Mouse (Mus musculus): ENCODE measurements around the gene Kmt2d. TPM values are rescaled to one million over a fixed set of nuclear protein-coding genes. Genes with fewer than 3 reads are reported as not detected.

The Kmt2d gene
- polyA plus RNA-seq, 1 experiment from 2014 or later: 13.3 TPM

GRCm38 (mm10) chr15:98790761-98791160 is 80.2 kb downstream of the Kmt2d start:
- under 1% methylated on average over 23 of the region's 23 CpGs for WGBS
- Histone ChIP-seq H3K4me3 (ENCODE audit: low read depth, low read length) (peak overlapping the region; percentile 24), H3K36me3 (ENCODE audit: control insufficient read depth, insufficient read depth, low read length) (no peaks in the 10 kb centered on the region), H3K9ac (ENCODE audit: low read length) (peak overlapping the region; percentile 45), H3K4me2 (peak overlapping the region; percentile 37), H3K9me3 (ENCODE audit: control insufficient read depth, low read length) (no peaks in the 10 kb centered on the region), H3K27me3 (ENCODE audit: control insufficient read depth, insufficient read depth, low read length) (peaks cover 86% of the 10 kb centered on the region), H3K27ac (ENCODE audit: low read depth, low read length) (no peak overlapping the region), H3K4me1 (ENCODE audit: control insufficient read depth, insufficient read depth, low read length) (peaks cover 21% of the 10 kb centered on the region)
- ATAC-seq (ENCODE audit: low FRiP score) (no peak), DNase-seq (ENCODE audit: low spot score, missing footprints) (no peak)

GRCm38 (mm10) chr15:98789661-98790535 is 81.1 kb downstream of the Kmt2d start, which contains the start of gene Wnt1:
Gene Wnt1, plus strand, starts transcription at chr15:98789857.
- under 1% methylated on average over 50 of the region's 51 CpGs for WGBS
- Histone ChIP-seq H3K9me3 (ENCODE audit: control insufficient read depth, low read length) (no peaks in the 10 kb centered on the region), H3K4me1 (ENCODE audit: control insufficient read depth, insufficient read depth, low read length) (peaks cover 21% of the 10 kb centered on the region), H3K9ac (ENCODE audit: low read length) (peak within 1 kb of the TSS; percentile 45), H3K36me3 (ENCODE audit: control insufficient read depth, insufficient read depth, low read length) (no peaks in the 10 kb centered on the region), H3K27ac (ENCODE audit: low read depth, low read length) (no peak within 1 kb of the TSS), H3K4me3 (ENCODE audit: low read depth, low read length) (peak within 1 kb of the TSS; percentile 24), H3K27me3 (ENCODE audit: control insufficient read depth, insufficient read depth, low read length) (peaks cover 78% of the 10 kb centered on the region), H3K4me2 (peak within 1 kb of the TSS; percentile 37)
- DNase-seq (ENCODE audit: low spot score, missing footprints) (peak; percentile 94), ATAC-seq (ENCODE audit: low FRiP score) (peak; percentile 41)

DNA sequence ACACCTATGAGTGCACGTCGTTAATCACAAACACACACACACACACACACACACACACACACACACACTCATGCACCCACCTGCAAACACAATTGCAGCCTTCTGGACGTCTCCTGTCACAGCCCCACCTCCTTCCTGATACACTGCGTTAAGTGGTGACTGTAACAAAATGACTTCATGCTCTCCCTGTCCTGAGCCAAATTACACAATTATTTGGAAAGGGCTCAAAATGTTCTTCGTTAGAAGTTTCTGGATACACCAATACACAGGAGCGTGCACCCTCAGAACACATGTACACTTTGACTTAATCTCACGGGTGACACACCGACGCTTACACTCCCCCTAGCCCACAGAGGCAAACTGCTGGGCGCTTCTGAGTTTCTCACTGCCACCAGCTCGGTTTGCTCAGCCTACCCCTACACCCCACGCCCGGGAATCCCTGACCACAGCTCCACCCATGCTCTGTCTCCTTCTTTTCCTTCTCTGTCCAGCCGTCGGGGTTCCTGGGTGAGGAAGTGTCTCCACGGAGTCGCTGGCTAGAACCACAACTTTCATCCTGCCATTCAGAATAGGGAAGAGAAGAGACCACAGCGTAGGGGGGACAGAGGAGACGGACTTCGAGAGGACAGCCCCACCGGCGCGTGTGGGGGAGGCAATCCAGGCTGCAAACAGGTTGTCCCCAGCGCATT is 81.9 kb downstream of the Kmt2d start:
- no peak for ATAC-seq (ENCODE audit: low FRiP score)
- H3K9ac ChIP-seq (ENCODE audit: low read length): no peak overlapping the region
- H3K27ac ChIP-seq (ENCODE audit: low read depth, low read length): no peak overlapping the region
- H3K9me3 ChIP-seq (ENCODE audit: control insufficient read depth, low read length): no peaks in the 10 kb centered on the region
- DNase-seq (ENCODE audit: low spot score, missing footprints): peak; percentile 96
- H3K4me3 ChIP-seq (ENCODE audit: low read depth, low read length): no peak overlapping the region
- H3K36me3 ChIP-seq (ENCODE audit: control insufficient read depth, insufficient read depth, low read length): no peaks in the 10 kb centered on the region
- WGBS: 11% methylated on average over 24 of the region's 24 CpGs
- peaks cover 70% of the 10 kb centered on the region for H3K27me3 ChIP-seq (ENCODE audit: control insufficient read depth, insufficient read depth, low read length)
- H3K4me1 ChIP-seq (ENCODE audit: control insufficient read depth, insufficient read depth, low read length): peaks cover 21% of the 10 kb centered on the region
- H3K4me2 ChIP-seq: no peak overlapping the region

GRCm38 (mm10) chr15:98787930-98788329 is 83.1 kb downstream of the Kmt2d start:
- 48% methylated on average over 4 of the region's 4 CpGs for WGBS
- H3K4me3 ChIP-seq (ENCODE audit: low read depth, low read length): no peak overlapping the region
- H3K9ac ChIP-seq (ENCODE audit: low read length): no peak overlapping the region
- H3K36me3 ChIP-seq (ENCODE audit: control insufficient read depth, insufficient read depth, low read length): no peaks in the 10 kb centered on the region
- no peak overlapping the region for H3K4me2 ChIP-seq
- H3K4me1 ChIP-seq (ENCODE audit: control insufficient read depth, insufficient read depth, low read length): peaks cover 17% of the 10 kb centered on the region
- H3K27ac ChIP-seq (ENCODE audit: low read depth, low read length): no peak overlapping the region
- no peak for DNase-seq (ENCODE audit: low spot score, missing footprints)
- ATAC-seq (ENCODE audit: low FRiP score): no peak
- H3K9me3 ChIP-seq (ENCODE audit: control insufficient read depth, low read length): no peaks in the 10 kb centered on the region
- peaks cover 58% of the 10 kb centered on the region for H3K27me3 ChIP-seq (ENCODE audit: control insufficient read depth, insufficient read depth, low read length)

GRCm38 (mm10) chr15:98785744-98786143 is 85.3 kb downstream of the Kmt2d start:
- Histone ChIP-seq H3K36me3 (ENCODE audit: control insufficient read depth, insufficient read depth, low read length) (no peaks in the 10 kb centered on the region), H3K27me3 (ENCODE audit: control insufficient read depth, insufficient read depth, low read length) (peaks cover 54% of the 10 kb centered on the region), H3K4me2 (no peak overlapping the region), H3K27ac (ENCODE audit: low read depth, low read length) (no peak overlapping the region), H3K4me3 (ENCODE audit: low read depth, low read length) (no peak overlapping the region), H3K9ac (ENCODE audit: low read length) (no peak overlapping the region), H3K4me1 (ENCODE audit: control insufficient read depth, insufficient read depth, low read length) (peaks cover 5% of the 10 kb centered on the region), H3K9me3 (ENCODE audit: control insufficient read depth, low read length) (no peaks in the 10 kb centered on the region)
- DNase-seq (ENCODE audit: low spot score, missing footprints): no peak
- ATAC-seq (ENCODE audit: low FRiP score): no peak
- 40% methylated on average over 7 of the region's 7 CpGs for WGBS

Other genes with a start within 250 kb of the Kmt2d start
- 35.5 and 39.5 TPM in 2 replicates for gene Cacnb3, start 240.4 kb downstream of the Kmt2d start, polyA plus RNA-seq (2014; fragmentation: Nextera tagmentation; extraction: Ambion mirVana)
- 24.8 and 24.9 TPM in 2 replicates for gene Ddx23, start 208.3 kb downstream of the Kmt2d start, polyA plus RNA-seq (2014; fragmentation: Nextera tagmentation; extraction: Ambion mirVana)
- 6.1 and 6.3 TPM in 2 replicates for gene Rnd1, start 193.7 kb downstream of the Kmt2d start, polyA plus RNA-seq (2014; fragmentation: Nextera tagmentation; extraction: Ambion mirVana)
- 0.71 and 1.4 TPM in 2 replicates for gene Ccdc65, start 163.0 kb downstream of the Kmt2d start, polyA plus RNA-seq (2014; fragmentation: Nextera tagmentation; extraction: Ambion mirVana)
- 10.3 and 10.5 TPM in 2 replicates for gene Fkbp11, start 143.0 kb downstream of the Kmt2d start, polyA plus RNA-seq (2014; fragmentation: Nextera tagmentation; extraction: Ambion mirVana)
- 28.1 and 33.4 TPM in 2 replicates for gene Arf3, start 108.0 kb downstream of the Kmt2d start, polyA plus RNA-seq (2014; fragmentation: Nextera tagmentation; extraction: Ambion mirVana)
- gene Wnt10b, start 93.1 kb downstream of the Kmt2d start, polyA plus RNA-seq (2014; fragmentation: Nextera tagmentation; extraction: Ambion mirVana): 0.30 and 0.40 TPM in 2 replicates
- gene Wnt1, start 81.3 kb downstream of the Kmt2d start, polyA plus RNA-seq (2014; fragmentation: Nextera tagmentation; extraction: Ambion mirVana): 11.6 and 14.0 TPM in 2 replicates
- gene Ddn, start 61.7 kb downstream of the Kmt2d start, polyA plus RNA-seq (2014; fragmentation: Nextera tagmentation; extraction: Ambion mirVana): 0.48 and 0.74 TPM in 2 replicates
- gene Prkag1, start 39.7 kb downstream of the Kmt2d start, polyA plus RNA-seq (2014; fragmentation: Nextera tagmentation; extraction: Ambion mirVana): 69.7 and 81.4 TPM in 2 replicates
- gene Rhebl1, start 23.3 kb upstream of the Kmt2d start, polyA plus RNA-seq (2014; fragmentation: Nextera tagmentation; extraction: Ambion mirVana): 14.2 and 16.7 TPM in 2 replicates
- gene Dhh, start 27.3 kb upstream of the Kmt2d start, polyA plus RNA-seq (2014; fragmentation: Nextera tagmentation; extraction: Ambion mirVana): 0.27 and 0.40 TPM in 2 replicates
- gene Lmbr1l, start 47.0 kb upstream of the Kmt2d start, polyA plus RNA-seq (2014; fragmentation: Nextera tagmentation; extraction: Ambion mirVana): 7.5 and 9.8 TPM in 2 replicates
- 2,214 and 2,255 TPM in 2 replicates for gene Tuba1b, start 63.4 kb upstream of the Kmt2d start, polyA plus RNA-seq (2014; fragmentation: Nextera tagmentation; extraction: Ambion mirVana)
- gene Gm49450, start 82.3 kb upstream of the Kmt2d start, polyA plus RNA-seq (2014; fragmentation: Nextera tagmentation; extraction: Ambion mirVana): not detected in 2 replicates
- gene Tuba1a, start 82.5 kb upstream of the Kmt2d start, polyA plus RNA-seq (2014; fragmentation: Nextera tagmentation; extraction: Ambion mirVana): 7,669 and 8,043 TPM in 2 replicates
- 102 and 106 TPM in 2 replicates for gene Tuba1c, start 158.7 kb upstream of the Kmt2d start, polyA plus RNA-seq (2014; fragmentation: Nextera tagmentation; extraction: Ambion mirVana)
- gene Prph, start 184.0 kb upstream of the Kmt2d start, polyA plus RNA-seq (2014; fragmentation: Nextera tagmentation; extraction: Ambion mirVana): 3.6 and 4.8 TPM in 2 replicates
- gene Troap, start 203.4 kb upstream of the Kmt2d start, polyA plus RNA-seq (2014; fragmentation: Nextera tagmentation; extraction: Ambion mirVana): 19.7 and 27.2 TPM in 2 replicates
- gene C1ql4, start 216.6 kb upstream of the Kmt2d start, polyA plus RNA-seq (2014; fragmentation: Nextera tagmentation; extraction: Ambion mirVana): 5.0 and 6.2 TPM in 2 replicates
- gene Dnajc22, start 222.0 kb upstream of the Kmt2d start, polyA plus RNA-seq (2014; fragmentation: Nextera tagmentation; extraction: Ambion mirVana): 0.46 and 0.50 TPM in 2 replicates